8 mouse cellular contexts compared by ENCODE assay signal in genomic region chr3:116807811-116808506, GRCm38 (mm10). TPM values are rescaled to one million over a fixed set of nuclear protein-coding genes. Genes with fewer than 3 reads are reported as not detected.
DNase-seq lines count a peak whose midpoint lies in the region; ATAC-seq and TF ChIP-seq lines count a peak whose summit lies in the region.

Gene Agl (minus strand): TSS chr3:116808166.

- peak; percentile 100 for ATAC-seq in forebrain, embryonic 15.5 days (replicated peaks)
- peak; percentile 87 for ATAC-seq in neutrophil, adult 5-6 weeks (ENCODE audit: extremely low read depth, insufficient number of reproducible peaks, low FRiP score, poor library complexity, severe bottlenecking)

- H3K4me3 ChIP-seq in forebrain, embryonic 15.5 days: peak within 1 kb of the TSS; percentile 83
- peak within 1 kb of the TSS; percentile 86 for H3K4me3 ChIP-seq in lung, adult 2 months (replicated peaks; ENCODE audit: extremely low read depth, low read depth, low read length)

- WGBS in forebrain, embryonic 15.5 days: under 1% methylated on average over 51 of the region's 57 CpGs
- 1% methylated on average over 57 of the region's 57 CpGs for WGBS in lung, adult 2 months

- H3K27me3 ChIP-seq in forebrain, embryonic 15.5 days: no peaks in the 10 kb centered on the region

- H3K27ac ChIP-seq in forebrain, embryonic 15.5 days (replicated peaks): peak within 1 kb of the TSS; percentile 90

- no peaks in the 10 kb centered on the region for H3K9me3 ChIP-seq in forebrain, embryonic 15.5 days

- intact Hi-C loops in heart, postnatal 25 days (cut with DNase I): loop anchor here (10.0 kb wide), 1 partner anchor 157 kb away; the partner anchor contains the start of genes 4930455H04Rik and Palmd

- peak; percentile 95 for DNase-seq in ES-CJ7 (ENCODE audit: low read depth, low spot score)
- peak; percentile 89 for DNase-seq in cerebellum, adult 11 months
- peak; percentile 95 for DNase-seq in heart, postnatal 25 days (ENCODE audit: low spot score)
- peak; percentile 81 to 87 for DNase-seq in layer of hippocampus, adult 18-20 months (ENCODE audit: low spot score in 2 of 2)
- DNase-seq in lung, adult 2 months: peak; percentile 91
- peak; percentile 89 for DNase-seq in thymus, adult 18-20 months

- peak; percentile 77; the same call in 1 of the 2 replicates for TF ChIP-seq POLR2A in lung, adult 2 months (IDR thresholded peaks at IDR 0.05; ENCODE audit: borderline replicate concordance, extremely low read depth, low read depth, low read length)

- H3K4me2 ChIP-seq in forebrain, embryonic 15.5 days (replicated peaks): peak within 1 kb of the TSS; percentile 62

- peaks cover 22% of the 10 kb centered on the region for H3K4me1 ChIP-seq in forebrain, embryonic 15.5 days
- H3K4me1 ChIP-seq in lung, adult 2 months (ENCODE audit: control insufficient read depth, insufficient read depth, low read length): peaks cover 4% of the 10 kb centered on the region; the same call in 1 of the 2 replicates

- no peaks in the 10 kb centered on the region for H3K36me3 ChIP-seq in forebrain, embryonic 15.5 days

- TF ChIP-seq CTCF in lung, adult 2 months (IDR thresholded peaks at IDR 0.05; ENCODE audit: insufficient read depth, low read length): no peak

- H3K9ac ChIP-seq in forebrain, embryonic 15.5 days (replicated peaks): peak within 1 kb of the TSS; percentile 69

RNA-seq across cellular contexts. Expression of gene Agl, which starts in this region (rescaled TPM):
- 13.4 and 14.4 TPM in 2 replicates for polyA plus RNA-seq in forebrain, embryonic 15.5 days (2015; fragmentation: Nextera tagmentation; extraction: Ambion mirVana)
- total RNA-seq in heart, postnatal 25 days (2021): 100 to 1,000 TPM; 199 to 210 TPM
- 10 to 100 TPM; 22.4 to 25.7 TPM for total RNA-seq in layer of hippocampus, adult 18-20 months (2021)
- 4.2 and 9.2 TPM in 2 replicates for polyA plus RNA-seq in lung, adult 2 months (2012; rRNA removed)
- total RNA-seq in neutrophil, adult 5-6 weeks (2017): 13.9 and 17.3 TPM in 2 replicates

Comparison
In these comparisons a context has a peak if more than half of its experiments do, and no peak if none do; other contexts are left out.
1. Peak in every context shown above with its lines: DNase-seq, ATAC-seq, H3K4me3 ChIP-seq and H3K27ac ChIP-seq.
2. RNA of gene Agl (total RNA-seq): 199 to 210 TPM in heart, postnatal 25 days; 22.4 to 25.7 TPM in layer of hippocampus, adult 18-20 months and 13.9 to 17.3 TPM in neutrophil, adult 5-6 weeks; every median in the first group is over 4 times any median in the second.